Mouse (Mus musculus) gonadal fat pad, adult 2 months (tissue): ENCODE measurements around the gene Ndufa9. TPM values are rescaled to one million over a fixed set of nuclear protein-coding genes. Genes with fewer than 3 reads are reported as not detected.

ENCODE experiments used
- polyA plus RNA-seq: library from polyadenylated mRNA; depleted of rRNA; stranded (reverse); fragments of >200 nt; gene quantifications from 2 replicates; pipeline ENCODE4 v1.2.3, GENCODE M21; 2012; rRNA removed

Gene Ndufa9
- polyA plus RNA-seq, 1 experiment = 103 TPM

Other genes starting within 250 kb of the Ndufa9 start
- gene Kcna1, start 202.8 kb downstream of the Ndufa9 start, polyA plus RNA-seq = 2.9 and 6.6 TPM in 2 replicates
- 0.24 and 0.67 TPM in 2 replicates for gene Kcna6, start 108.5 kb downstream of the Ndufa9 start, polyA plus RNA-seq
- gene Akap3, start 4.0 kb upstream of the Ndufa9 start, polyA plus RNA-seq = 0.59 and 1.1 TPM in 2 replicates
- 0.27 TPM in 1 of 2 replicates, not detected in the other for gene Dyrk4, start 72.7 kb upstream of the Ndufa9 start, polyA plus RNA-seq
- 1.1 and 1.4 TPM in 2 replicates for gene Rad51ap1, start 90.5 kb upstream of the Ndufa9 start, polyA plus RNA-seq
- 6.2 and 6.6 TPM in 2 replicates for gene D6Wsu163e, start 90.8 kb upstream of the Ndufa9 start, polyA plus RNA-seq
- not detected in 2 replicates for gene Fgf6, start 166.4 kb upstream of the Ndufa9 start, polyA plus RNA-seq
- gene Fgf23, start 223.8 kb upstream of the Ndufa9 start, polyA plus RNA-seq = not detected in 2 replicates